Mouse (Mus musculus) hindbrain, embryonic 14.5 days (tissue): Measurements from ENCODE around the gene Spag9. TPM values are rescaled to one million over a fixed set of nuclear protein-coding genes. Genes with fewer than 3 reads are reported as not detected.
A peak's percentile ranks its signal among the peaks of the same experiment; 100 is the strongest.
"Not testable (repeated sequence)": the region's sequence is repeated elsewhere in the genome, so short reads cannot be mapped to it uniquely, and the experiment has no call there.

Source experiments
- ATAC-seq: fragments of 200-750 bp; cut with Nextera tagmentation; 2 replicates; pipeline ENCODE4 v1.8.0; 2017; ENCODE audit warnings: moderate number of reproducible peaks, mild to moderate bottlenecking, moderate TSS enrichment, moderate library complexity; ENCODE audit not compliant: low FRiP score
- DNase-seq: peaks from one replicate; pipeline ENCODE4 v3.0.0-alpha.2; 2015; ENCODE audit warnings: low spot score
- H3K27ac ChIP-seq: fragments of 300-500 bp; sonication (generic); 2 replicates; pipeline ENCODE4 v1.5.1; 2014; ENCODE audit warnings: mild to moderate bottlenecking, moderate library complexity
- H3K27me3 ChIP-seq: fragments of 300-500 bp; sonication (generic); 2 replicates; pipeline ENCODE4 v1.6.1; 2014; ENCODE audit warnings: mild to moderate bottlenecking, low read length, mixed read lengths; ENCODE audit not compliant: control insufficient read depth, insufficient read depth
- H3K36me3 ChIP-seq: fragments of 300-500 bp; sonication (generic); replicated peaks from 2 replicates; pipeline ENCODE4 v1.6.1; 2014; ENCODE audit not compliant: control insufficient read depth, insufficient read depth
- H3K4me1 ChIP-seq: fragments of 300-500 bp; sonication (generic); replicated peaks from 2 replicates; pipeline ENCODE4 v1.6.1; 2014; ENCODE audit warnings: antibody characterized with exemption, low read length, mixed read lengths; ENCODE audit not compliant: control insufficient read depth, insufficient read depth
- H3K4me2 ChIP-seq: fragments of 300-500 bp; sonication (generic); replicated peaks from 2 replicates; pipeline ENCODE4 v1.6.1; 2014; ENCODE audit warnings: mild to moderate bottlenecking, moderate library complexity
- H3K4me3 ChIP-seq: fragments of 300-500 bp; sonication (generic); replicated peaks from 2 replicates; pipeline ENCODE4 v1.5.1; 2014; ENCODE audit warnings: mild to moderate bottlenecking, low read length
- H3K9ac ChIP-seq: fragments of 300-500 bp; sonication (generic); 2 replicates; pipeline ENCODE4 v1.6.1; 2014
- H3K9me3 ChIP-seq: fragments of 300-500 bp; sonication (generic); 2 replicates; pipeline ENCODE4 v1.6.1; 2016; ENCODE audit warnings: low read length; ENCODE audit not compliant: control insufficient read depth
- WGBS: fragments of 180-500 bp; shearing (Covaris S2); extraction: QIAGEN DNeasy Blood & Tissue Kit; methylation state at CpG from one replicate; pipeline ENCODE4 v1.1.7; 2014; 5-methylcytosine and 5-hydroxymethylcytosine counted together
- polyA plus RNA-seq: library from polyadenylated mRNA; unstranded; fragments of >200 nt; fragmentation: Nextera tagmentation; extraction: Ambion mirVana; gene quantifications from 2 replicates; pipeline ENCODE4 v1.2.1, GENCODE M21; 2014

Gene Spag9
- polyA plus RNA-seq, 1 experiment from 2014 or later, result 121 TPM

GRCm38 (mm10) chr11:94032971-94033370 is 37.1 kb downstream of the Spag9 start:
- H3K27me3 ChIP-seq, result no peaks in the 10 kb centered on the region
- no peaks in the 10 kb centered on the region for H3K4me1 ChIP-seq
- no peaks in the 10 kb centered on the region for H3K36me3 ChIP-seq
- DNase-seq, result no peak
- H3K4me2 ChIP-seq, result no peak overlapping the region
- no peak for ATAC-seq
- no peaks in the 10 kb centered on the region for H3K9me3 ChIP-seq
- no peak overlapping the region for H3K4me3 ChIP-seq
- no peak overlapping the region for H3K9ac ChIP-seq
- no peak overlapping the region for H3K27ac ChIP-seq
- 67% methylated on average over 2 of the region's 2 CpGs for WGBS

GRCm38 (mm10) chr11:94035974-94036373 is 40.1 kb downstream of the Spag9 start:
- H3K27me3 ChIP-seq, result no peaks in the 10 kb centered on the region
- H3K4me2 ChIP-seq, result no peak overlapping the region
- no peak overlapping the region for H3K4me3 ChIP-seq
- H3K4me1 ChIP-seq, result no peaks in the 10 kb centered on the region
- peak; percentile 78 for DNase-seq
- no peaks in the 10 kb centered on the region for H3K9me3 ChIP-seq
- WGBS, result 41% methylated on average over 2 of the region's 2 CpGs
- no peak overlapping the region for H3K27ac ChIP-seq
- ATAC-seq, result no peak
- no peak overlapping the region for H3K9ac ChIP-seq
- no peaks in the 10 kb centered on the region for H3K36me3 ChIP-seq

GRCm38 (mm10) chr11:94041475-94041874 is 45.6 kb downstream of the Spag9 start:
- no peak overlapping the region for H3K9ac ChIP-seq
- 92% methylated on average over 1 of the region's 1 CpGs for WGBS
- H3K4me2 ChIP-seq, result no peak overlapping the region
- no peak overlapping the region for H3K27ac ChIP-seq
- DNase-seq, result no peak
- H3K4me1 ChIP-seq, result peaks cover 8% of the 10 kb centered on the region
- H3K9me3 ChIP-seq, result no peaks in the 10 kb centered on the region
- H3K36me3 ChIP-seq, result no peaks in the 10 kb centered on the region
- H3K27me3 ChIP-seq, result no peaks in the 10 kb centered on the region
- no peak overlapping the region for H3K4me3 ChIP-seq
- ATAC-seq, result no peak

GRCm38 (mm10) chr11:94042301-94042700 is 46.4 kb downstream of the Spag9 start:
- H3K4me2 ChIP-seq, H3K4me3 ChIP-seq, H3K27ac ChIP-seq, H3K27me3 ChIP-seq, DNase-seq, H3K36me3 ChIP-seq, H3K9ac ChIP-seq, H3K9me3 ChIP-seq, ATAC-seq: not testable (repeated sequence)
- 92% methylated on average over 1 of the region's 1 CpGs for WGBS
- peaks cover 17% of the 10 kb centered on the region for H3K4me1 ChIP-seq

- peak overlapping the region; percentile 88 for H3K9ac ChIP-seq
- peak; percentile 99 for ATAC-seq
- WGBS, result 2% methylated on average over 22 of the region's 22 CpGs
- no peaks in the 10 kb centered on the region for H3K9me3 ChIP-seq
- peak overlapping the region; percentile 97 for H3K27ac ChIP-seq
- H3K36me3 ChIP-seq, result peaks cover 12% of the 10 kb centered on the region
- H3K4me2 ChIP-seq, result peak overlapping the region; percentile 84
- peak overlapping the region; percentile 55 for H3K4me3 ChIP-seq
- no peaks in the 10 kb centered on the region for H3K27me3 ChIP-seq
- peak; percentile 97 for DNase-seq
- H3K4me1 ChIP-seq, result peaks cover 27% of the 10 kb centered on the region
These were observed 48.4 kb downstream of the Spag9 start for GRCm38 (mm10) chr11:94043998-94044985.

GRCm38 (mm10) chr11:94045016-94045415 is 49.1 kb downstream of the Spag9 start:
- peaks cover 27% of the 10 kb centered on the region for H3K4me1 ChIP-seq
- peak overlapping the region; percentile 97 for H3K27ac ChIP-seq
- H3K4me2 ChIP-seq, result peak overlapping the region; percentile 84
- H3K9me3 ChIP-seq, result no peaks in the 10 kb centered on the region
- H3K27me3 ChIP-seq, result no peaks in the 10 kb centered on the region
- under 1% methylated on average over 4 of the region's 4 CpGs for WGBS
- peak overlapping the region; percentile 55 for H3K4me3 ChIP-seq
- peak overlapping the region; percentile 88 for H3K9ac ChIP-seq
- peak; percentile 71 for DNase-seq
- no peak for ATAC-seq
- H3K36me3 ChIP-seq, result peaks cover 18% of the 10 kb centered on the region

- DNase-seq (no peak), ATAC-seq (no peak)
- Histone ChIP-seq H3K27ac (peak overlapping the region; percentile 32; the same call in 1 of the 2 replicates), H3K36me3 (peaks cover 40% of the 10 kb centered on the region), H3K4me3 (peak overlapping the region; percentile 55), H3K27me3 (no peaks in the 10 kb centered on the region), H3K4me1 (peaks cover 27% of the 10 kb centered on the region), H3K4me2 (peak overlapping the region; percentile 84), H3K9ac (peak overlapping the region; percentile 36), H3K9me3 (no peaks in the 10 kb centered on the region)
- WGBS, result 16% methylated on average over 2 of the region's 2 CpGs
These were observed 51.4 kb downstream of the Spag9 start for GRCm38 (mm10) chr11:94047288-94047687.

- H3K27ac ChIP-seq, result peak overlapping the region; percentile 77
- WGBS, result 45% methylated on average over 3 of the region's 3 CpGs
- peaks cover 81% of the 10 kb centered on the region for H3K36me3 ChIP-seq
- H3K9me3 ChIP-seq, result no peaks in the 10 kb centered on the region
- DNase-seq (no peak), ATAC-seq (no peak)
- H3K4me1 ChIP-seq, result peaks cover 14% of the 10 kb centered on the region; the same call in 1 of the 2 replicates
- H3K4me2 ChIP-seq, result no peak overlapping the region
- no peaks in the 10 kb centered on the region for H3K27me3 ChIP-seq
- H3K9ac ChIP-seq, result no peak overlapping the region
- H3K4me3 ChIP-seq, result no peak overlapping the region
These were observed 58.3 kb downstream of the Spag9 start for GRCm38 (mm10) chr11:94054176-94054575.

GRCm38 (mm10) chr11:94054901-94055300 is 59.0 kb downstream of the Spag9 start:
- H3K4me2 ChIP-seq, result no peak overlapping the region
- H3K27ac ChIP-seq, result peak overlapping the region; percentile 77
- H3K9me3 ChIP-seq, result no peaks in the 10 kb centered on the region
- ATAC-seq, result peak; percentile 59; the same call in 1 of the 2 replicates
- peaks cover 14% of the 10 kb centered on the region; the same call in 1 of the 2 replicates for H3K4me1 ChIP-seq
- H3K27me3 ChIP-seq, result no peaks in the 10 kb centered on the region
- H3K9ac ChIP-seq, result no peak overlapping the region
- peak; percentile 57 for DNase-seq
- no peak overlapping the region for H3K4me3 ChIP-seq
- 59% methylated on average over 3 of the region's 3 CpGs for WGBS
- peaks cover 81% of the 10 kb centered on the region for H3K36me3 ChIP-seq
